Mouse (Mus musculus): ENCODE measurements at regions not wholly inside any gene's neighbourhood (a gene's known extent, or its start where the extent isn't known, plus 50 kb on each side); places are given as distances from the start of the nearest gene placed in this dataset.

GRCm38 (mm10) chr1:45181632-45182031 lies 129.7 kb upstream of the Col3a1 start:
- no peak for TF ChIP-seq CTCF (IDR thresholded peaks at IDR 0.05; ENCODE audit: control insufficient read depth, insufficient read depth, insufficient read length)
- TF ChIP-seq MAX (IDR thresholded peaks at IDR 0.05), result no peak

Data from C2C12 (cell line).